Mouse (Mus musculus): ENCODE measurements around the gene Mdp1.

DNA sequence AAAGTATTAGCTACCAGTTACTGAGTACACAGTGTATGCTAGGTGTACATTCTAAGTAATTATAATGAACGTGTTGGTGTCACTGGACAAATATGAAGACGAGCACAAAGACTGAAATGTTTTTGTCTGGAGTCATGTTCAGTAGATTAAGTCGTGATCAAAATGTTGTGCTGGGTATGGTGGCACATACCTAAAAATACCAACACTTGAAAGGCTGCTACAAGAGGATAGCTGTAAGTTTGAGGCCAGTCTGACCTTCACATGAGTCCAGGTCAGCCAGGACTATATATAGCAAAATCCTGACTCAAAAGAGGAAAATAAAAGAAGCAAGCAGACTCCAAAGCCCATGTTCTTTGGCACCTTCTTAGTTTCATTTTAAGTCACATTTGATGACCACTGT is 3.4 kb downstream of the Mdp1 start:
- TF ChIP-seq GATA1 (IDR thresholded peaks at IDR 0.05; ENCODE audit: borderline replicate concordance, low read length): no peak
- no peak for TF ChIP-seq CTCF (IDR thresholded peaks at IDR 0.05; ENCODE audit: low read depth, low read length)
- no peak for TF ChIP-seq POLR2AphosphoS5 (IDR thresholded peaks at IDR 0.05; ENCODE audit: insufficient replicate concordance, low read depth, low read length)
- no peak for TF ChIP-seq TAL1 (conservative IDR thresholded peaks at IDR 0.05; ENCODE audit: low read depth, low read length)
